Mouse (Mus musculus): ENCODE measurements around the gene Selenon. TPM values are rescaled to one million over a fixed set of nuclear protein-coding genes. Genes with fewer than 3 reads are reported as not detected.
A peak's percentile ranks its signal among the peaks of the same experiment; 100 is the strongest.

Gene Selenon
- total and polyA plus RNA-seq, 3 experiments, result 0.27 to 1.0 (median 0.64) TPM

DNA sequence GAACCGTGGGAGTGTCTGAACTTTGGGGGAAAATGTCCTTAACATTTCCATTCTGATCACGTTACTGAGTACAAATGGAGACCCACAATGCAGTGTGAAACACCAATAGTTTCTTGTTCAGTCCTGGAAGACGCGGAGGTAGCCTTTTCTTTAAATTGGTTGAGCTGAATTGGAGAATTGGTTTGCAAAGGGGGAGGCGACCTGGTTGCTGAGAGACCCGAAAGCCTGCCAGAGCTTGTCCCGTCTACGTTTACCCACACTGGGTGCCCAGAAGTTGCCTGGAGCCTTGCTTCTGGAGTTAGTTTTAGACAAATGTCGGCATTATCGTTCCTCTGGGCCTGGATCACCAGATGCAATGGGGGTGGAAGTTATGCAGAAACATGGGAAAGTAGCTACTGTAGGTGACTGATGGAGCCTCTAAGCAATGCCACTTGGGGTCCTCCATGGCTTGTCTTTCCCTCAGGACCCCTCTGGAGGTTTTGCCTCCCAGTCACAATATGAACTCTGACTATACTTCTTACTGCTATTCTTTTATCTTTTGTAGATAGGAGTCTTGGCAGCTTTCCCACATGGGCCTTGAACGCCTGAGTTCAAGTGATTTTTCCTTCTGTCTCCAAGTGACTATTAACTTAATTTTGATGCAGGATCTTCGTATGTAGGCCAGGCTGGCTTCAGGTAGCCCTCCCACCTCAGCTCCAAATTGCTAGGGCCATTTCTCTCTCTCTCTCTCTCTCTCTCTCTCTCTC is 53.8 kb downstream of the Selenon start:
- no peaks in the 10 kb centered on the region for H3K36me3 ChIP-seq (replicated peaks in 1 of 2; ENCODE audit: control insufficient read depth in 1 of 2, insufficient read depth in 1 of 2, low read length in 1 of 2)
- H3K9ac ChIP-seq (ENCODE audit: insufficient read depth, low read depth), result no peak overlapping the region
- peaks cover 44% of the 10 kb centered on the region for H3K27me3 ChIP-seq (replicated peaks)
- H3K4me2 ChIP-seq (ENCODE audit: insufficient read depth, low read depth, poor library complexity, severe bottlenecking), result no peak overlapping the region
- peaks cover 4 to 7% of the 10 kb centered on the region in 2 experiments for H3K4me1 ChIP-seq (ENCODE audit: control insufficient read depth in 1 of 2, insufficient read depth in 2 of 2)
- in situ Hi-C loops (cut with MboI; ENCODE audit: low pct_ligation_motif_present, low pct_unique_long_range_greater_than_20kb, low sequenced_read_pairs) (loop anchor here (25.0 kb wide), 1 partner anchor 236 kb away; the partner anchor contains the start of gene Grrp1), dilution Hi-C loops (cut with MboI; ENCODE audit: extremely low pct_ligation_motif_present, extremely low pct_unique_long_range_greater_than_20kb, low sequenced_read_pairs) (no loop called here)
- no peak for DNase-seq (ENCODE audit: extremely low read depth)
- no peaks in the 10 kb centered on the region for H3K79me2 ChIP-seq (replicated peaks; ENCODE audit: control insufficient read depth, extremely low read depth, insufficient read depth, poor library complexity, severe bottlenecking)
- H3K27ac ChIP-seq (ENCODE audit: insufficient read depth, low read depth), result no peak overlapping the region
- TF ChIP-seq MAX (IDR thresholded peaks at IDR 0.05; ENCODE audit: low read length), result no peak
- no peak for TF ChIP-seq USF1 (IDR thresholded peaks at IDR 0.05; ENCODE audit: low read depth, low read length)
- no peak for TF ChIP-seq HCFC1 (IDR thresholded peaks at IDR 0.05; ENCODE audit: low read depth, low read length)
- no peak for TF ChIP-seq ZKSCAN1 (IDR thresholded peaks at IDR 0.05; ENCODE audit: borderline replicate concordance, low read depth, low read length)
- no peak for TF ChIP-seq ETS1 (conservative IDR thresholded peaks at IDR 0.05; ENCODE audit: low read depth, low read length)
- H3K4me3 ChIP-seq (replicated peaks in 1 of 3; ENCODE audit: low read depth in 2 of 3, low read length in 2 of 3, poor library complexity in 1 of 3), result no peak overlapping the region
- H3K9me3 ChIP-seq (replicated peaks; ENCODE audit: low read length), result no peaks in the 10 kb centered on the region

DNA sequence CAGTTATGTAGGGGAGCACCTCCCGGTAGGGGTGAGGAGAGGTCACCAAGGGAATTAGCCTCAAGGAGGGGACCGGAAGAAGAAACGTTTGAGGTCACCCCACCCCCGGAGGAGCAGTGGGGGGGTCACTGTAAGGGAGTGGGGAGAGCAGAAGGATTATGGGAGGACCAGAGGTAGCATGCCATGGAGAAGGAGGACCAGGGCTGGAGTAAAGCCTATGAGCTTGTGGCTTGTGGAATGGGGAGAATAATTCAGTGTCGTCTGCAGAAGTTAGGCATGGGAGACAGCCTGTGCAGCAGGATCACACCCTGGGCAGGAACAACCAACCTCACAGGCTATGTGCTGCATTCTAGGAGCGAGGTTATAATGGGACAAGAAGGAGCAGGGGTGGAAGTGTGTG is 54.7 kb downstream of the Selenon start:
- DNase-seq (ENCODE audit: extremely low read depth), result no peak
- dilution Hi-C loops (cut with MboI; ENCODE audit: extremely low pct_ligation_motif_present, extremely low pct_unique_long_range_greater_than_20kb, low sequenced_read_pairs), result no loop called here
- in situ Hi-C loops (cut with MboI; ENCODE audit: low pct_ligation_motif_present, low pct_unique_long_range_greater_than_20kb, low sequenced_read_pairs), result loop anchor here (25.0 kb wide), 1 partner anchor 235 kb away; the partner anchor contains the start of gene Grrp1
- Histone ChIP-seq H3K27ac (ENCODE audit: insufficient read depth, low read depth) (no peak overlapping the region), H3K9me3 (replicated peaks; ENCODE audit: low read length) (no peaks in the 10 kb centered on the region), H3K27me3 (replicated peaks) (peaks cover 50% of the 10 kb centered on the region), H3K4me1 (ENCODE audit: control insufficient read depth in 1 of 2, insufficient read depth in 2 of 2) (peaks cover 4 to 7% of the 10 kb centered on the region in 2 experiments), H3K79me2 (replicated peaks; ENCODE audit: control insufficient read depth, extremely low read depth, insufficient read depth, poor library complexity, severe bottlenecking) (no peaks in the 10 kb centered on the region), H3K4me2 (ENCODE audit: insufficient read depth, low read depth, poor library complexity, severe bottlenecking) (peak overlapping the region; percentile 52), H3K36me3 (replicated peaks in 1 of 2; ENCODE audit: control insufficient read depth in 1 of 2, insufficient read depth in 1 of 2, low read length in 1 of 2) (no peaks in the 10 kb centered on the region), H3K4me3 (replicated peaks in 1 of 3; ENCODE audit: low read depth in 2 of 3, low read length in 2 of 3, poor library complexity in 1 of 3) (peak overlapping the region; percentile 28 to 66 (median 35)), H3K9ac (ENCODE audit: insufficient read depth, low read depth) (0 out of 2 replicates have a peak overlapping the region, but pooled peaks have one; percentile 18)
- TF ChIP-seq EP300 (IDR thresholded peaks at IDR 0.05; ENCODE audit: low read length), result no peak
- 0 out of 2 replicates have a peak, but pooled peaks have one; percentile 0 for TF ChIP-seq SIN3A (IDR thresholded peaks at IDR 0.05; ENCODE audit: low read length)

DNA sequence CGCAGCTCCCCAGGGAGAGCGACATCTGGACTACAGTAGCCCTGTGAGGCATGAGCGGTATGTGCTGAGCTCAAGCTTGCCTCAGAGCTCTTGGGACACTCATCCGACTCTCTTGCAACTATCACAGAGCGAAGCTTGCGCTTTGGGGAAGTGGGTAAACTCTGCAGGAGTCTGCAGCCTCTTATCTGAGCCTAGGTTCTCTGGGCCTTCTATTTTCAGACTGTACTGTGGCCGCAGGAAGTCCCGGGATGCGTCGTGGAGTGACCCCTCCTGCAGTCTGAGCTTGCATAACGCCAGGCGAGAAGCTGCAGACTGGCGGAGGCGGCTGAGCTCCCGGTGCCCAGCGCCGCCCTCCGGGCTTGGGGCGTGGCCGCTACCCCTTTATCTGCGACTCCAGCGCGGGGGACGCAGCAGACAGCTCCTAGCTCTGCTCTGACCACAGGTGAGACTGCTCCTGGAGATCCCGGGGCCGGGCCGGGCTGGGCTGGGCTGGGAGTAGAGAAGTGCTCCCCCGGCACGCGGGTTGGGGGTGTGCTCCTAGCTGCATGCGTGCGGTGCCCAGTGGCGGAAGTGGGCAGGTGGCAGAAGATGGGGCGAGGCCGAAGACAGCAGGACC is 55.3 kb downstream of the Selenon start, which contains the start of gene Paqr7:
TSS of gene Paqr7 (plus strand) at position 103 of the 616 bp plus-strand sequence.
- no peak for DNase-seq (ENCODE audit: extremely low read depth)
- dilution Hi-C loops (cut with MboI; ENCODE audit: extremely low pct_ligation_motif_present, extremely low pct_unique_long_range_greater_than_20kb, low sequenced_read_pairs), result no loop called here
- peaks cover 4 to 7% of the 10 kb centered on the region in 2 experiments for H3K4me1 ChIP-seq (ENCODE audit: control insufficient read depth in 1 of 2, insufficient read depth in 2 of 2)
- peaks cover 51% of the 10 kb centered on the region for H3K27me3 ChIP-seq (replicated peaks)
- peak within 1 kb of the TSS; percentile 28 to 66 (median 35) for H3K4me3 ChIP-seq (replicated peaks in 1 of 3; ENCODE audit: low read depth in 2 of 3, low read length in 2 of 3, poor library complexity in 1 of 3)
- no peaks in the 10 kb centered on the region for H3K36me3 ChIP-seq (replicated peaks in 1 of 2; ENCODE audit: control insufficient read depth in 1 of 2, insufficient read depth in 1 of 2, low read length in 1 of 2)
- no peak; the same call in 1 of the 2 replicates for TF ChIP-seq TCF12 (IDR thresholded peaks at IDR 0.05; ENCODE audit: low read depth, low read length)
- TF ChIP-seq IRF4 (IDR thresholded peaks at IDR 0.05; ENCODE audit: low read depth, low read length), result 0 out of 2 replicates have a peak, but pooled peaks have one; percentile 5
- TF ChIP-seq MAX (IDR thresholded peaks at IDR 0.05; ENCODE audit: low read length), result no peak
- peak; percentile 41; the same call in 1 of the 2 replicates for TF ChIP-seq BHLHE40 (IDR thresholded peaks at IDR 0.05; ENCODE audit: low read depth, low read length)
- TF ChIP-seq SMC3 (IDR thresholded peaks at IDR 0.05; ENCODE audit: low read depth, low read length), result no peak
- peak; percentile 27; the same call in 1 of the 2 replicates for TF ChIP-seq ELF1 (IDR thresholded peaks at IDR 0.05; ENCODE audit: low read depth, low read length)
- 0 out of 2 replicates have a peak, but pooled peaks have one; percentile 36 for TF ChIP-seq SIN3A (IDR thresholded peaks at IDR 0.05; ENCODE audit: low read length)
- TF ChIP-seq MAZ (IDR thresholded peaks at IDR 0.05; ENCODE audit: low read depth, low read length), result peak; percentile 24; the same call in 1 of the 2 replicates
- TF ChIP-seq ZKSCAN1 (IDR thresholded peaks at IDR 0.05; ENCODE audit: borderline replicate concordance, low read depth, low read length), result no peak
- TF ChIP-seq RCOR1 (conservative IDR thresholded peaks at IDR 0.05; ENCODE audit: low read depth, low read length), result no peak
- peak; percentile 40; the same call in 1 of the 2 replicates for TF ChIP-seq POLR2A (IDR thresholded peaks at IDR 0.05; ENCODE audit: low read depth, low read length)
- 0 out of 2 replicates have a peak, but pooled peaks have one; percentile 26 for TF ChIP-seq ZMIZ1 (IDR thresholded peaks at IDR 0.05; ENCODE audit: low read depth, low read length)
- in situ Hi-C loops (cut with MboI; ENCODE audit: low pct_ligation_motif_present, low pct_unique_long_range_greater_than_20kb, low sequenced_read_pairs), result loop anchor here (25.0 kb wide), 1 partner anchor 234 kb away; the partner anchor contains the start of gene Grrp1
- H3K79me2 ChIP-seq (replicated peaks; ENCODE audit: control insufficient read depth, extremely low read depth, insufficient read depth, poor library complexity, severe bottlenecking), result no peaks in the 10 kb centered on the region
- H3K4me2 ChIP-seq (ENCODE audit: insufficient read depth, low read depth, poor library complexity, severe bottlenecking), result peak within 1 kb of the TSS; percentile 52
- no peaks in the 10 kb centered on the region for H3K9me3 ChIP-seq (replicated peaks; ENCODE audit: low read length)
- no peak within 1 kb of the TSS for H3K27ac ChIP-seq (ENCODE audit: insufficient read depth, low read depth)
- H3K9ac ChIP-seq (ENCODE audit: insufficient read depth, low read depth), result 0 out of 2 replicates have a peak within 1 kb of the TSS, but pooled peaks have one; percentile 18
